Mouse (Mus musculus) urinary bladder, postnatal 25 days (tissue): Measurements from ENCODE around the gene Cacng2.
"Not testable (repeated sequence)": the region's sequence is repeated elsewhere in the genome, so short reads cannot be mapped to it uniquely, and the experiment has no call there.

Experiments used
- DNase-seq: peaks from one replicate; pipeline ENCODE4 v3.0.0; 2022; ENCODE audit warnings: low spot score

Gene Cacng2

DNA sequence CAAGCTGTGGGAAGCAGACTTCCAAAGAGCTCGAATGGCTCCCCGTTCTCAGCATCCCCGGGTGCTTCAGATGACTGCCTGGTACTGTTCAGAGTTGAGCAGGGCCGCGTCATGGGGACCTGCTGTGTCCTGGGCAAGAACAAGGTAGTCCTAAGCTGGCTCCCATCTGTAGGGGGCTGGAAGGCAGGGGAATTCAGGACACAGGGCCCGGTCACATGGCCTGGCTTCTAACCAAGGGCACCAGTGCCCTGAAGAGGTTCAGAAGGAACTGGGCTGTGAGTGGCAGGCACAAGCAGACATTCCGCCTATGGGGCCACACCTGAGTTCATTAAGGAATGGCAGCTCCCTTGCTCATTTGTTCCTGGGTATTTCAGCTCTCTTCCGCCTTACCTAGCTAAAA, 37.7 kb downstream of the Cacng2 start:
- no peak for DNase-seq

DNA sequence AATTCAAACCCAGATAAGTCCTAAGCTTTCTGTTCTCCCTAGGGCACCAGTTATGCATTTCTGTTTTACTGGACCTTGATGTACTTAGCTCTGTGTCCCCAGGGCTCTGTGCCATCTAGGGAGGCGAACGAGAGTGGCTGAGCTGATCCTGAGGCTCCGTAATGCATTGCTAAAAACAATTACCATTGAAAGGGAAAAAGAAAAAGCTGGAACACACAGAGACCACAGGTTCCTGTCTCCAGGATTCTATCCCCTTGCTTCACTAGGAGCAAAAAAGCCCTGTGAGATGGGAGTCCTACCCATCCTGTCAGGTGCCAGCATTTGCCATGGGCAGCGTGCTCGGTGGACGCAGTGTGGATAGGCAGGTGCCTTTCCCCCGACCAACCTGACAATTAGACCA, 38.4 kb downstream of the Cacng2 start:
- no peak for DNase-seq

DNA sequence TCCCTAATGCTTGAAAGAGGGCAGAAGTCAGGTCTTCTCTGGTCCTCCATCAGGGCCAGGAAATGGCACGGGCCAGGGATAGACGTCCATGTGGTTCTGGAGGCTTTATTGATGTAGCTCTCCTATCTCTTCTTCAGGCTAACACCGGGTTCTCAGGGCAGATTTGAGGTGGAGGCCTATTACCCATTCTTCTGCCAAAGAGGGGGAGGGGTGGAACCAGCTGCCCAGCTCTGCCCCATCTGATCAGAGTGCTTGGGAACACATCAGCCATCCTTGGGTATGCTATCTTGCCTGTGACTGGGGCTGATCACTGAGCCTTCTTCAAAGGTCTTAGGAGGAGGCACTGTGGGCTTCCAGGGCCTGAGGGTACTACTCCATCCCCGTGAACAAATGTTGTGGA, 39.5 kb downstream of the Cacng2 start:
- DNase-seq, result no peak

DNA sequence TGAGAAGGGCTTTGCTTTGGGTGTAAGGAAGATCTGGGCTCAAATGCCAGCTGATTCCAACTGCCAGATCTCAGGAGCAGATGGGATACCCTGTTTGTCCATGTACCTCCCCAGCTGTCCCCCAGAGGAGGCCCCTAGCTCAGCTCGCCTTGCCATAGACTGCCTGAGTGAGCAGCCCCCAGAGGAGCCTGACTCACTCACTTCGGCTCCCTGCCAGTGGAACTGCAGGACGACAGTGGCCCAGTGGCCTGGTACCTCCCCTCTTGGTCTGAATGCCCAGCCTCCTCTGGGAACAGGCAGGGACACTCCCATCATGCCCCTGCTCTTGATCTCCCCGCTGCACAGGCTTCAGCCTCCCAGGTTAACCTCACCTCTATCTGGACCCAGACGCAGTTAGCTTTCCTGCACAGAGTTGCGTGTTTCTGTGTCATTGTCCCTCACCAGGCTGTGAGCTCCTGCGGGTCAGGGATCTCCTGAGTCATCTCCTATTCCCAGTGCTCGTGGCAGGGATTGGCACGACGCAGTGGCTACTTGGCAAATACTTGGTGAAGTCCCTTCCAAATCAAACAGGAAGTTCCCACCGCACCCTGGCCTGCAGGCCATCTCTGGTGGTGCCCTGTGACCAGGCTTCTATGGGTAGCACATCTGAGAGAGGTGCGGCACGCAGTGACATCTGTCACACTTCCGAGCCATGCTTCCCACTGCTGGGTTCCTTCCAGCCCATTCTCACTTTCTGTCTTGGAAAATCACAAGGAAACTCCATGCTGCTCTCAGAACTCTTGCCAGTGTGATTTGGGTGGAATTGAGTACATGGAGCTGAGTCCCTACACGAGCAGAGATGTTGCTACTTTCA, 40.8 kb downstream of the Cacng2 start:
- DNase-seq, result no peak

DNA sequence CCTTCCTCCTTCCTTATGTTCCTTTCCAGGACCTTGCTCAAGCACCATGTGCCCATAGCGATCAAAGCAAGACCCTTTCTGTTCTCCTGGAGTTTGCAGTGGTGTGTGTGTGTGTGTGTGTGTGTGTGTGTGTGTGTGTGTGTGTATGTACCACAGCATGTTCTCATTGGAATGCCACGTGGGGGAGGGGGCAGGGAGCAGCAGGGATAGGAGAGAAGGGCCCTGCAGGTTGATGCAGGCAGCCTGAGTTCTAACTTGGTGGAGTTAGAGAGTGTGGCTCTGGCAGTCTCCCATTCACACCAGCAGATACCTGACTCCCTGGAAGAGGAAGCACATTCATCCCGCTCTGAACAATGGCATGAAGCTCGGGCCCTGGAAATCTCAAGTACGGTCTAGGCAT, 41.6 kb downstream of the Cacng2 start:
- DNase-seq, result no peak

DNA sequence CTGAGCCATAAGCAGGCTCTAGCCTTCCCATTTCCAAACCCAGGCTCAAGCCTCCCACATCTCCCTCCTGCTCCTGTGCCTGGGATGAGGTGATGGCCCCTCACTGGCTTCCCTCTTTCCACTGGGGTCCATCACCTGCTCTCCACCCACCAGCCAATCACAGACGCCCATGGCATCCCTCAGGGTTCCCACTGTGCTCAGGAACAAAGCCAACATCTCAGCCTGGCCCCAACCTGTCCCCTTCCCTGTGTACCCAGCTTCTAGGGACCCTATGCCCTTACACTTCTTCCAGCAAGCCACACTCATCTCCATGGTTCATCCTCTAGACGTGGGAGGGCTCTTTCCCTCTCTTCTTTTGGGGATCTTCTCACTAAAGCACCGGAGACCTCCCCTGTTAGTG, 43.9 kb downstream of the Cacng2 start:
- no peak for DNase-seq

DNA sequence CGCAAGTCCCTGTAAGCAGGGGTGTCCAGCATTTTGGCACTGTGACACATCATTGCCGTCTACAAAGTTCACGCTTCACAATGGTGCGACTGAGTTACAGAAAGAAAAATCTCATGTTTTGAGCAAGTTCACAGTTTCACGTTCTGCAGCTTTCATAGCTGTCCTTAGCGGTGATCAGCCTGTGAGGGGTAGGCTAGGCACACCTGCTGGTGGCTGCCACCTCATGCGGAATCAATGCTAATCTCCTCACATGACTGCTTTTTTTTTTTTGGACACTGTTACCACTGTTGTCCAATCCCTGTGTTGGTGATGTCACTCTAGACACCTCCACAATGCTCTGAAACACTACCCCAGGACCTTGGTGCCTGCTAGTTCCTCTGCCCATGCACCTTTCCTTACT, 46.7 kb downstream of the Cacng2 start:
- no peak for DNase-seq

DNA sequence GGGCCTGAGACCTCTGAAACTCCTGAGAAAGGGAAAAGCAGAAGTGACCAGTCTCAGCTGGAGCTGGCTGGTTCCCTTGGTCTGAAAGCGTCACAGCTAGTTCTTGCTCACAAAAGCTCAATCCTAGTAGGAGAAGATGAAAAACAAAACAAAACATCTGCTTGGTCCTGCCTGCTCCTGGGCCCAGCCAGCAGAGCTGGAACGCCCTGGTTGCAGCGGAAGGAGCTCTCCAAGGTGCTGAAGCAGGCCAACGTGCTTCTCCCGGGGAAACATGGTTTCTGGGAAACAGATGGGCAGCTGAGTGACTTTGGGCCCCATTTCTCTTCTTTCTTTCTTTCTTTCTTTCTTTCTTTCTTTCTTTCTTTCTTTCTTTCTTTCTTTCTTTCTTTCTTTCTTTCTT, 53.4 kb downstream of the Cacng2 start:
- peak; percentile 73 for DNase-seq

DNA sequence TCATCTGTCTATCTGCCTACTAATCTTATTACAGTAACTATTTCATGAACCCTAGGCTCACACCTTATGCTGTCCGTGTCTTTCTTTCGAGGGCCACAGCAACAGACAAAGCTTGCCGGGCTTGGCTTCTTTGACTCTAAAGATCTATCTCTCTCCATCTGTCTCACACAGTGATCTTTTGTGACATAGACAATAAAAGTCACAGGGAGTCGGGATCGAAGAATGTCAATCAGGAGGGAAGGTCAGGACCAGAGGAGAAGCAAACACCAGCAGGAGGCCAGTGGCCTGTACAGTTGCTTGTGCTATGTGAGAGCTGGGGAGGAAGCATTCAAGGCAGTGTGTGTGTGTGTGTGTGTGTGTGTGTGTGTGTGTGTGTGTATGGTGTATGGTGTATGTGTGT, 54.3 kb downstream of the Cacng2 start:
- DNase-seq, result no peak

DNA sequence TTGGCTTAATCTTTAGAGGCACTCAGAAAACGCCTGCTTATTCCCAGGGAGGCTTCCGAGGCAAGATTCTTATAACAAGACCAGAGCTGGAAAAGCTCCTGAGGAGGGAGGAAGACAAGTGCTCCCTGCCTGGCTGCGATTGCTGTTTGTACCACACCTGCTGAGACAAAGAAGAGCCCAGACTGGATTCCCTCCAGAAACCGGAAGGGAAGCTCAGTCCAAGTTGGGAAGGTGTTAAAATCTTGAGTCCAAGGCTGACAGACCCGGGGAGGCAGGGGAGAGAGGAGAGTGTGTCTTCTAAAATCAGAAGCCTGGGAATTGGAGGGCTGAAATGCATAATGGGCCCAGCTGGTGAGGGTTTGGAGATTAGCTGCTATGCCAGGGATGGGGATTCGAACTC, 55.5 kb downstream of the Cacng2 start:
- no peak for DNase-seq

DNA sequence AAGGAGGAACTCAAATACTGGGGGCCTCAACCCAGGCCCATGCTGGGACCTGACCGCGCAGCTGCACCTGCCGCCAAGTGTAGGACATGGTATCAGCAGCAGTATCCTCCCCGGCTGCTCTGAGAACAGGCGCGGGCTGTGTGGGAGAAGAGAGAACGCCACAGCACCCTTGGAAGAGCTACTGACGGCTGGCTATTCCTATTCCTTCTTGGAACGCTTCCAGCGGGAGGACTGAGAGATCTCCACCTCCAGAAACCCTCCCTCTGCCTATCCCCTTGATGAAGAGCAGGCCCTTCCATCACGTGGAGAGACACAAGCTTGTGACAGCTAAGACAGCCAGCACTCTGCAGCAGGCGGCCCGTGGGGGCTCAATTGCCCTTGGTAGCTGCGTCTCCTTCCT, 57.4 kb downstream of the Cacng2 start:
- no peak for DNase-seq

DNA sequence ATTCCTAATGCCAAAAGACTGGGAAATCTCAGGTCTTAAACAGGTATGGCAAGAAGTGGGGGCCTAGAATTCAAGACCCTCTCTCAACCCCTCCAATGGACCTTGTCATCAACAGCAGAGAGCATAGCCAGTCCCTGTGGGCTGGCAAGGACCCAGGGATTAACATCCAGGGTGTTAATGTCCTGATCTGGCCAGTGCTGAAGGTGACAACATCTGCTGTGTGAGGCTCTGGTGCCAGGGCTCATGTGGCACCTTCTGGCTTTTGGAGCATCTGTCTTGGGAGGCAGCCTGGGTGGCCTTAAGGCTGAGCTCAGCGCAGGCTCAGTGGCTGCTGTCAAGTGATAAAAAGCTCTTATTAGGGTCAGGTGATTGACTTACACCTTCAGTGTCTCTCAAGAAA, 62.9 kb downstream of the Cacng2 start:
- DNase-seq, result no peak

DNA sequence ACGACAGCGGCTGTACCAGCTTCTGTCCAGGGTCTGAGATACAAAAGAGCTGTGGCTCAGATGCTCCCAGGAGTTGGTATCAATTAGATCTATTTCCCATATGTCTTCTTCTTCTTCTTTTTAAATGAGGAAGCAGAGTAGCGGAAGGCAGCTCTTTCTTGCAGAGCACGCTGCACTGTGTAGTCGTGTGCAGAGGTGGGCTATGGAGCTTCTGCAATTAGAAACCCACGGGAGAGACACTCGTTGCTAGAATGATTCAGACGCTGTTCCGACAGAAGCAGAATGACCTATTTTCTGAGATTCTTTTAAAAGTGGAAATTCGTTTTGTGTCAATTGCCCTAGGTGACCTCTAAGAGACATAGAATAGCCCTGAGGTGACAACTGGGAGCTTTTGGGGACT, 69.1 kb downstream of the Cacng2 start:
- no peak for DNase-seq

DNA sequence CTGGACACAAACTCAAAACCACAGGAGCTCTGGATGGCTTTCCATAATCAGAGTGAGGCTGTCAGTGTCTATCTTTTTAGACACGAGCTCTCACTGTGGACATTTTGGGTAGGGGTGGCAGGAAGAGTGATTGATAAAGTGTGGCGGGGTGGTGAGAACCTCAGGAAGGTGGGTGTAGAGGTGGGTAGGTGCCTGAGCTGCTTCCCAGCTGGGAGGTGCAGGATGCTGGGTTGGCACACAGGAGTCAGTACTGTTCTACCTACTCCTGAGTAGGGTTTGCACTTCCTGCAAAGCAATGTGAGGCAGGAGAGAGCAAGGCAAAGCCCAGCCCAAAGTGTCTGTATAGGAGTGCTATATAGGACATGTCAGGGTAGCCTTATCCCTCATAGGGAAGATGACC, 69.9 kb downstream of the Cacng2 start:
- DNase-seq, result no peak

DNA sequence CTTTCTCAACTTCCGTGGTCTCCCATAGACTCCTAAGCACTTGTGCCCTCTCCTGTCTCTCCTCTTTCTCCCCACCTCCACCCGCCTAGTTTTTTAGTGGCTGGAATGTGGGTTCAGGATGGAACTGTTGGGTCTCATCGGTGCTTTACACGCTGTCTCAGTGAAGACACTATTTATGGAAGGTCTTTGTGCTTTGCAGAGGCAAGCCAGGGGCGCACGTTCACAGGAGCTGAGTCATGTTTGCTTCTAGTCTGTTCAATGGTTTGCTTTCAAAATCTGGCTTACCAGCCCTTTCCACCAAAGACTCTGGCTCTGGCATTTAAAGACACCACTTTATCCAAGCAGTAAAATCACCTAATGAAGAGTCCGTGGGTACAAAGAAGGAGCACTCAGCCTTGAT, 74.0 kb downstream of the Cacng2 start:
- no peak for DNase-seq

DNA sequence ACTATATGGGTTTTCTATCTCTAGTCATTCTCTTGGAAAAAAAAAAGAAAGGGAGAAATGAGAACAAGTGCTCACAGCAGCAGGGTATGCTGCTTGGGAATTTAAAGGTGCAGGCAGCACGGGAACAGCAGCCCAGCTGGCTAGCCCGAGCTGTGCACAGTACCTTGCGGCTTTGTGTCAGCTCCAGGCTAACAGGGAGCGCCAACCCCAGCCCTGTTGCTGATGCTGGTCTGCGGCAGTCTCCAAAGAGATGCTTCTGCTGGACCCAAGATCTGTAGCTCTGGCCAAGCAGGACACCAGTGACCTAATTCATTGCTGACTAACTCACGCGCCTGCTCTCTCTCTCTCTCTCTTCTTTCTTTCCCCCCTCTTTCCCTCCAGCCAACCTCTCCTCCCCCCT, 74.5 kb downstream of the Cacng2 start:
- no peak for DNase-seq

DNA sequence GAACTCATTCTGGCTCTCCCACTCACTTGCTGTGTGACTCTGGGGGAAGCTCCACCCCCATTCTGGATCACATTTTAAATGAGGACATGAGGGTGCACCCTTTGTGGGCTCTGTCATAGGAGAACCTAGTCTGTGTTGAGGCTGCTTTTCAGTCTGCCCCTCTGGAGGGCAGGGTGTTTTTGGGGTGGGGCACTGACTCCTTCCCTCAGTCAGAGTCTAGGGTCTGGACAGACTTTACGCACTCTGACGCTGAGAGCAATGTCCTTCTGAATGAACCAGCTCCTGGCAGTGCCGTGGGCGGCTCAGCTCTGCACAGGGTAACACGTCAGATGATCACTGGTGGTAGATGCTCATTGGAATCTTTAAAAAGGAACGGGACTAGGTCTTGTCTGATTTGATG, 75.0 kb downstream of the Cacng2 start:
- DNase-seq, result no peak

DNA sequence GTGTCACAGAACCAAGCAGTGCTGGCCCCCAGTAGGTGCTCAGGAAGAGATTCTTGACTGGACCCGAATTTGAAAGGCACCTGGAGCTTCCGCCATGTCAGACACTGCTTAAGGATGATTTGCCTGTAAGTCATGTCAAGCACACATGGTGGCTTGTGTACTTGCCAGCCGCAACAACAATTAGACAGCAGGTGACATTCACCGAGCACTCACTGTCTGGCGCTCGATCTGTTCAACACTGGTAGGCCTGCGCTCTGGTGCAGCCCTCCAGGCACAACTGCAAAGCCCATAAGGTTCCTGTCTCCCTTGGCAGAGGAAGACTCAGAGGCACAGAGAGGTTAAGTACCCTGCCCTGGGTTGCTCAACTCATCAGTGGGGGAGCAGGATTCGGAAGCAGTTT, 77.1 kb downstream of the Cacng2 start:
- no peak for DNase-seq

DNA sequence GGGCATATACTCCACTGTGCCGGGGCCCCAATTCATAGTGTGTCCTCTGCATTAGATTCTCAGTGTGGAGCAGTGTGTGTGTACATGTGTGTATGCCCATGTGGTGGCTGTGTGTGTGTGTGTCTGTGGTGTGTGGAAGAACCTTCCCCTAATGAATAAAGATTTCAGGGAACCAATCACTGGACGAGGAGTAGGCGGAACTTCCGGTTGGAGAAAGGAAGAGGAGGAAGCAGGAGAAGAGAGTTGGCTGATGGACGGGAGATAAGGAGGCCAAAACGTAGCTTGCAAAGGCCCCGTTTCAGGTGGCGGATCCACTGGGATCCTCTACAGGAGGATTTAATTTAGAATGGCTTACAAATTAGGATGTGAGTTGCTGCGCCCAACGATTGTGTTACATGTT, 82.2 kb downstream of the Cacng2 start:
- no peak for DNase-seq

DNA sequence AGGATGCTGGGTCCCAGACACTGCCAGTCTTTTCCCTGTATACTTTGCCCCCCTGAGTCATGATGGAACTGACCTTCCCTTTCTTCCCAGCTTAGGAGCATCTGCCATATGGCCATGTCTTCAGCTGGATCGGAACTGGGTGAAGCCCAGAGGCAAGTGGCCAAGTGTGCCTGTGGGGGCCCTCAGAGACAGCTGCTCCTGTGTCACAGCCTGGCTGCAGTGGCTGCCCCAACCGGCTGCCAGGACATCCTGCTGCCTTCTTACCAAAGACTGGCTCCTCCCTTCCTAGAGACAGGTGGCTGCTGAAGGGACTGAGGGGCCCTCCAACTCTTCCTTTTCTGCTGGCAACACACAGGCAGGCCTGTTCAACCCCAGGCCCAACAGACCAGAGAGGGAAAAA, 83.2 kb downstream of the Cacng2 start:
- no peak for DNase-seq

DNA sequence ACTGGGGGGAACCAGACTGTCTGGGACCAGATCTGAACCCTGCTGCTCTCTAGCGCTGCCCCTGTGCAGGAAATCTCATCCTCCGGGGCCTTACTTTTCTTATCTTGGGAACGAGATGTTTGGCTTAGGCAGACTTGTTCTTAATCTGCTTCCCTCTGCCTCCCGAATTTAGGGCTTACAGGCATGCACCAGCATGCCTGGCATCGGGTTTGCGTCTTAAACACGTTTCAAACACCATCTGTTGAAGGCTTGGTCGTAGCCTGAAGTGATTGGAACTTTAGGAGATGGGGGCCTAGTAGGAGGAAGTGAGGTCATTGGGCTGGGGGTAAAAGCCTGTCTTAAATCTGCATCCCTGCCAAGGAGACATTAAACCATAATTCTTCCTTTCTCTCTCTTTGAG, 89.9 kb downstream of the Cacng2 start:
- DNase-seq, result no peak

DNA sequence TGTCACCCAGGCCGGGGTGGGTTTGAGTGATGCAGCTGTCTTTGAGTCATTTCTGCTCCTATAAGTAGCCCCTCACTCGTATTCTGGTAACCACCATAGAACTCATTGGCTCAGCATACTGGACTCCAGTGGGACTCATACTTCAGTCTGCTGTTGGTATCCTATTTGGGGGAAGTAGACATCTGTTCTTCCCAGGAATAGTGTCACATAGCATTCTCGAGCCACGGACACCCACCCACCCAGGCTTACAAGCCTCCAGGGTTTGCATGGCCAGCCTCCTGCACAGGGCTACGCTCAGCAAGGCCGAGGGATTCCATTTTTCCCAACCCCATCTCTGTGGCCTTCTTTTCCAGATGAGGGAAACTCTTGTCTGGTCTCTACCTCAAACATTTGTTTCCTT, 93.3 kb downstream of the Cacng2 start:
- DNase-seq, result no peak

DNA sequence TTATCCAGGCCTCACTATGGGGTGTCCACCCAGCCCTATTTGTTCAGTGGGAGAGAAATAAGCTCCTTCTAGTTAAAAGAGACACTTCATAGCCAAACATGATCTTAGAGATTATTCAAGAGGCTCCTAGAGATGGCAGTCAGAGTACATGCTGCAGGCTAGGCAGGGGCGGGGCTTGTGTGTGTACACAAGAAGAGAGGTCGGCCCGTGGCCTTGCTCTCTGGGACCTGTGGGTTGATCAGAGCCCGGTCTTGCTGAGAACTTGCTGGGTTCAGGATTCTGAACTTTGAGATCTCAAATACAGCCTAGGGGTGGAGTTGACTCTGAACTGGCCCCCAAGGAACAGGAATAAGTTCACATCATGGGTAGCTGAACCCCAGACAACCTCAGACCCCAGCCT, 95.6 kb downstream of the Cacng2 start:
- DNase-seq, result no peak

DNA sequence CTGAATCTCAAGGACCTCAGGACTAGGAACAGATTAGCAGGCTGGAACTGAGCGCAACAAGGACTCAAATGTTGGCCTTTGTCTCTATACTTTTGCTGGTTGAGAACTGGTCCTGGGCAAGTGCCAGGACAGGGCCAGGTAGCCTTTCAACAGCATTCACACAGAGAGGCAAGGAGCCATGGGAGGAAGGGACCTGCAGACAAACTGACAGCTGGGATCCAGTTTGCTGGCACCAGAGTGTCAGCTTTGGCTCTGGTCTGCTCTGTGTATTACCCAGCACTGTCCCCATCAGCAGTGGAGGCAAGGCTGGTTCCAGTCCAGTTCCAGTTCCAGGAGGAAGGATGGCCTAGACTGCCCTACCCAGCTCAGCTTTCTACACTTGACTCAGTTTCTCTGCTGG, 105.8 kb downstream of the Cacng2 start:
- no peak for DNase-seq

DNA sequence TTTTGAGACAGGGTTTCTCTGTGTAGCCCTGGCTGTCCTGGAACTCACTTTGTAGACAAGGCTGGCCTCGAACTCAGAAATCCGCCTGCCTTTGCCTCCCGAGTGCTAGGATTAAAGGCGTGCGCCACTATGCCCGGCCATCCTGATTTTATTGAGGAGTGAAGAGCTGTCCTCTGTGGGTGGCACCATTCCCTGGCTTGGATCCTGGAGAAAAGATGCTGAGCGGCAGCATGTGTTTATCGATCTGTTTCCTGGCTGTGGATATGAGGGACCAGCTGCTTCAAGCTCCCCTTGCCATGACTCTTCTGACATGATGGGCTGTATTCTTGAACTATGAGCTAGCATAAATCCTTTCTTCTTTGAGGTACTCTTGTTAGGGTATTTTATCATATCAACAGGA, 111.6 kb downstream of the Cacng2 start:
- not testable (repeated sequence) for DNase-seq
